Mouse (Mus musculus) adrenal gland, adult (tissue): ENCODE measurements around the gene Nudt4.

Experiments used
- DNase-seq, 2 experiments: peaks; one replicate each; pipeline ENCODE4 v3.0.0; 2022 to 2023; ENCODE audit warnings: low spot score in 1 of 2; ENCODE audit not compliant: inconsistent age in 2 of 2

The Nudt4 gene

DNA sequence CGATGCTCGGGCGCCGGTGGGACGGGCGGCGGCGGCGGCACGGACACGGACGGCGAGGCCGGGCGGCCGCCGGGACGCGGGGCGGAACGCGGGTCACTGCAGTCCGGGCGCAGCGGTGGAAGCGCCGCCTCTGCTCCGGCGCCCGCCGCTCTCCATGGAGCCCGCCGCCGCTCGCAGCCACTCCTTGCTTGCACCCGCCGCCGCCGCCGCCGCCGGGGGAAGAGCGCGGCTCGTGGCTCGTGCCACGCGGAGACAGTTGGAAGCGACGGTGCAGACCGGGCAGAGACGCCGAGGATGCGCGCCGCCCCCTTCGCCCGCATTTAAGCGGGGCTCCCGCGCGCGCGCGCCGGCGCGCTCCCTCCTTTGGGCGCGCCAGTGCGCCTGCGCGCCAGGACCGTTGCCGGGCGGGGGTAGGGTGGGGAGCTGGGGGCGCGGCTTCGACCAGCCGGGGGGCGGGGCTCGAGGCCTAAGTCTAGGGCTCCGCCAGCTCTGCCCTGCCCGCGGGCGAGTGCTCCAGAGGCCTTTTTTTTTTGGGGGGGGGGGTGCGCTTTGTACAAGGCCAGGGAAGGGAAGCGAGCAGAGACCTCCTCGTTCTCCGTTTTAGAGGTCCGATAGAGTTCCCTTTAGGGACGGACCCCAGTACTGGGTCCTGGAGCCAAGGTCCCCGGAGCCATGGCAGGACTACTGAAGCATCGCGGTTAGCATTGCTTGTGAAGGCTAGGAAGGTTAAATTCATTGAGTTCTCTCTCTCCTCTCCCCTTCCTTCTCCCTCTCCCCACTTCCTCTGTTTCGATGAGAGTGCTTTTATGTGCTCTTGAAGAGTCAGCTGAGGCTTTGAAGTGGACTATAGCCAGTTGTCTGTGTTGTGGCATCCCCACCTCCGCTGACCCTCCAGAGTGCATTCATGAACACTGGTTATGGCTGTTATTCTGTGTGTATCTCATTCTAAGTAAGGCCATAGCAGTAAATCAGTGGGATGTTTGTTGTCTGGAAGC lies at the start of gene Nudt4:
Nudt4 (minus strand) TSS at position 296 of the 995 bp plus-strand sequence.
- DNase-seq, result peak; percentile 89 to 94

- DNase-seq, result peak in 1 of 2 experiments; percentile 57
These were observed 47.4 kb upstream of the Nudt4 start for GRCm38 (mm10) chr10:95611331-95611721.

- no peak for DNase-seq
These were observed 46.9 kb upstream of the Nudt4 start for GRCm38 (mm10) chr10:95610666-95611330.

DNA sequence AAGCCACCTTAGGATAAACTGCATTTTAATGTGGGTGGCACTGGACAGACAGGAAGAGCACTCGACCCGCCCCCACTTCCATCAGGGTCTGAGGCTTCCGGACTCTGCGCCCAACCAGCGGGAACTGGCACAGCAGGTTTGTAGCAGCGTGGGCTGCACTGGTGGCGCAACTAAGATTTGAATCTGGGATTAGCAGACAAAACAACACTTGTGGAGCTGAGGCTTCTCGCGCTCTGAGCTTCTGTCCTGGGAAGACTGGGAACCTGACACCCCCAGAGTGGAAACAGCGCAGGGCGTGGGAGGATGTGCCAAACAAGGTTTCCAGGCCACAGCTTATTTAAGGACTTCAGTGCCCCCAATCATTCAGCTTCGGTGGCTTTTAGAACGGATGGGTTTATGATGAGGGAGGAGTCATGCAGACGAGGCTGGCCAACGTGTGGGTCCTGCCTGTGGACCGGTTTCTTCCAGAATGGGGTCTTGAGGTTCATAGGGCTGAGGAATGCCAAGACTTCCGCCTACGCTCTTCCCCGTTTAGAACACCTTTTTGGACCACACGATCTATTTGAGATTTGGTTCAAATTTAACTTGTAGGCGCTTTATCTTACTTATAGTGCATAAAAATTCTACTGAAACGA lies 41.1 kb upstream of the Nudt4 start:
- no peak for DNase-seq

- DNase-seq, result no peak
These were observed 36.6 kb upstream of the Nudt4 start for GRCm38 (mm10) chr10:95600527-95600926.

DNA sequence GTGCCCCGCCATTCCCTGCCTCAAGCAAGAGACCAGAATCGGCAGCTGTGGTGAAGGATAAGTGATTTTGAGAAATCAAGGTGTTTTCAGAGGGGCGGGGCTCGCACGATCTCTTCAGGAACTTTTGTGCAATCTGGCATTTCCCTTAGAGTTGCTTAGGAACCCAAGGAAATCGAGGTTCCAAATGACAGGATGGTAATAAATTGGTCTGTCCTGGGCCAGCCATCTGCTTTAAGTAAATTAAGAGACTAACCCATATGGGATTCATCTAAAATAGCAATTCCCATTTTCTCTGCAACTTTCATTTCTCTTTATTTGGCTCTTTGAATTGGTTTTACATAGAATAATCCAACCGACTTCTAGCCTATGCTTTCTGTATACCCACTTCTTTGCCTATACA lies 35.8 kb upstream of the Nudt4 start:
- DNase-seq, result no peak

DNA sequence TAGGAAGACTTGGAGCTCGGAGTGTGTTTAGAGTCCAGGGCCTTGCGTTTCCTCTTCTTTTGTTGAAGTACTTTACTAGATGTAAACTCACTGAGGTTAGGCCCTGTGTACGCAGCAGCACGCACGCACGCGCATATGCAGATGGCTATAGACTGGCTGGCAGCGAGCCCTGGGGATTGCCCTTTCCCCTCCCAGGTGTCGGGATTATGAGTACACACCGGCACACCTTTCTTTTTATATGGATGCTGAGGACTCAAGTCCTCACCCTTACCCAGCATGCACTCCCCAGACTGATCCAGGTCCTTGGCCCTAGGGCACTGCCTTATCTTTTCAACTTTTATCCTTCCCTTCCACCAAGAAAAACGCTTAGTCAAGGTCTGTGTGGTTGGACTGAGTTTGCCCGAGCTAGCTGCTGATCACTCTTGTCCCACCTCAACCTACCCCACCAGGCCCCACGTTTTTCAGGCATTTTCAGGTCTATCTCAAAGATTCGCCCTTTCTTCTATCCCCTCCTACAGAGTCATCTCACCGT lies 34.2 kb upstream of the Nudt4 start:
- DNase-seq, result no peak

- no peak for DNase-seq
These were observed 32.1 kb upstream of the Nudt4 start for GRCm38 (mm10) chr10:95595852-95596639.

GRCm38 (mm10) chr10:95594414-95594813 lies 30.5 kb upstream of the Nudt4 start:
- no peak for DNase-seq

DNA sequence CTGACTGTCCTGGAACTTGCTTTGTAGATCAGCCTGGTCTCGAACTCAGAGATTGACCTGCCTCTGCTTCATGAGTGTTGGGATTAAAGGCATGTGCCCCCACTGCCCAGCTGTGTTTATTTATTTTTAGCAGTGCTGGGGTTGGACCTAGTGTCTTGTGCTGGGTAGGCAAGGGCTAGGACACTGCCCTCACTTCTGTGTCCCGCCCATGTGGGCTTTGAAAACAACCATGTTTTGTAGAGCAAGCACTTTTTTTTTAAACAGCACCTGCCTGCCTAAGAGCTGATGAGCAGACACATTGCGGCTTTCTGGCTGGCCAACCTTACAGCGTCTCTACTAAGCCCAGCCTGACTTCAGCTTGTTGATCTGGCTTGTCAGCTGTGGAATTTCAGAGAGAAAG lies 27.3 kb upstream of the Nudt4 start:
- no peak for DNase-seq

DNA sequence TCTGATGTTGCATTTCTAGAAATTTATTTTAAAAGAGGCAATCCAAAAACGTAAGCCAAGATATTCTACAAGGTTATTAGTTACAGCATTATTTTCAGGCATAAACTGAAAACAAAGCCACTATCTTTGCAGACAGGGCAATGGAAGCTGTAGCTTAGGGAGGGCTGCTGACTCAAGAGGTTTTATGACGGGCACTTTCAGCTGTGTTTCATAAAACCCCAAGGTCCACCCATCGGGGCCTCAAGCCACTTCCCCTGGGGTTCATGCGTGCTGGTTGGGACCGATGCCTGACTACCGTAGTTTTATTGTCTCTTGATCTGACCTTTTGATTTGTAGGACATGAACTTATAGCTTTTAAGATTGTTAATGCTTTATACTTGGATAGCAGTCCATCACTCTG lies 26.2 kb upstream of the Nudt4 start:
- DNase-seq, result no peak

DNA sequence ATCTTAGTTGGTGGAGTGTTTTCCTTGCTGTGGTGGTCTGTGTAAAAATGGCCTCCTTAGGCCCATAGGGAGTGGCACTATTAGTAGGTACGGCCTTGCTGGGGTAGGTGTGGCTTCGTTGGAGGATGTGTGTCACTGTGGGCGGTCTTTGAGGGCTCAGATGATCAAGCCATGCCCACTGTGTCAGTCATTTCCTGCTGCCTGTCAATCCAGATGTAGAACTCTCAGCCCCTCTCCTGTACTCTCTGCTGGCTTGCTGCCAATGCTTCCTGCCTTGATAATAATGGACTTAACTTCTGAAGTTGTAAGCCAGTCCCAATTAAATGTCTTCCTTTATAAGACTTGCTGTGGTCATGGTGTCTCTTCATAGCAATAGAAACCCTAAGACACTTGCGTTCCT lies 25.2 kb upstream of the Nudt4 start:
- DNase-seq, result no peak

DNA sequence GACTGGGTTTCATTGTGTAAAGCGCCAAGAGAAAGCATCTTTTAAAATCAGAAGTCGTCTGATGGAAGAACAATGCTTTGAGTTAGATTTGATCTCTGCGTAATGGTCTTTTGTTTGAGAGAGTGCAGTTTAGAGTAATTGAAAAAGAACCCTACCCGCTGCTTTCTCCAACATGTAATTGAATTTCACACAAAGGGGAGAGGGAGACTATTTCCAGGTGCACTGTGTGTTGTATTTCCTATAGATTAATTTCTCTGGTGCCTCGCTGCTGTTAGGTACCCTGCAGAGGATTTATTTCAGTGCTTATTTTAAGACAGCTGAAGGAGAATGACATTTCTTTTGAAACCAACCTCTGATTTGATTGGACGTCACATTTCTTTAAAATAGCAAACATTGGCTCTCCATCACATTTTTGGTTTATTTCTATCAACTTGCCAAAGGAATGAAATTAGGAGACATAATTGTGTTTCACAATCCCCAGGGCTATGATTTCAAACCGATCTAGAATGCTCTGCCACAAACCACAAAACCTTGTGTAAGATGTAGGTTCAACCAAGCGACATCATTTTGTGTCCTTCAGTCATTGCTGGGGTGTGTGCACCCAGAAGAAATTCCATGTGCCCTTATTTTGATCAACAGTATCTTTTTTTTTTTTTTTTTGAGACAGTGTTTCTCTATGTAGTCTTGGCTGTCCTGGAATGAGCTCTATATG lies 23.7 kb upstream of the Nudt4 start:
- DNase-seq, result no peak

DNA sequence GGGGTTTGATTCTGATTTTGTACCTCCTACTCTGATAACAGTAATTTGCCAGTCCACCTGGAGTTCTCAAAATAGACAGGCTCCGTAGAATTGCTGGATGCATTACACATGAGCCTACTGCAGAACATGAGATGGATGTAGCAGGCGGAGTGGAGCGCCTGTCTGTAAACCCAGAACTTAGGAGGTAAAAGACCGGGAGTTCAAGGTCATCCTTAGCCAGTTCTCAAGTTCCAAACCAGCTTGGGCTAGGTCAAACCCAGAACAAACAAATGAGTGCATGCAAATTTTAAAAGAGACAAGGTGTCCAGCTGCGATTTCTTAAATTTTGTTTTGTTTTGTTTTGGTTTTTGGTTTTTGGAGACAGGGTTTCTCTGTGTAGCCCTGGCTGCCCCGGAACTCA lies 21.6 kb upstream of the Nudt4 start:
- DNase-seq, result no peak

DNA sequence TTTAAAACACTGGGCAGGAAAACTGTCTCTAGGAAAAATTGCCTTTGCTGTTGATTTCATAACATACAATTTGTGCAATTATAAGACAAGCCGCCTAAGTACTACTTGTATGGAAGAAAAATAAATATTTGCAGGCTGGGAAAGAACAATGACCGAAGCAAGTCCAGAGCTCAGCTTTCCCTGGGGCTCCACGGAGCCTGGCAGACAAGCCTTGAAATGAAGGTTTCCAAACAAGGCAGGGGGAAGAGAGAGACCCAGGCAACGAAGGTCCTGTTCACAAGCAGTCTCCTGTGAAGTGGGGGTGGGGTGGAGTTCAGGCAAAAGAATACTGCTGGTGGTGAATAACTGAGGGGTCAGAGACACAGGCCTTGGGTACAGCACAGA lies 13.6 kb upstream of the Nudt4 start:
- peak in 1 of 2 experiments; percentile 61 for DNase-seq

DNA sequence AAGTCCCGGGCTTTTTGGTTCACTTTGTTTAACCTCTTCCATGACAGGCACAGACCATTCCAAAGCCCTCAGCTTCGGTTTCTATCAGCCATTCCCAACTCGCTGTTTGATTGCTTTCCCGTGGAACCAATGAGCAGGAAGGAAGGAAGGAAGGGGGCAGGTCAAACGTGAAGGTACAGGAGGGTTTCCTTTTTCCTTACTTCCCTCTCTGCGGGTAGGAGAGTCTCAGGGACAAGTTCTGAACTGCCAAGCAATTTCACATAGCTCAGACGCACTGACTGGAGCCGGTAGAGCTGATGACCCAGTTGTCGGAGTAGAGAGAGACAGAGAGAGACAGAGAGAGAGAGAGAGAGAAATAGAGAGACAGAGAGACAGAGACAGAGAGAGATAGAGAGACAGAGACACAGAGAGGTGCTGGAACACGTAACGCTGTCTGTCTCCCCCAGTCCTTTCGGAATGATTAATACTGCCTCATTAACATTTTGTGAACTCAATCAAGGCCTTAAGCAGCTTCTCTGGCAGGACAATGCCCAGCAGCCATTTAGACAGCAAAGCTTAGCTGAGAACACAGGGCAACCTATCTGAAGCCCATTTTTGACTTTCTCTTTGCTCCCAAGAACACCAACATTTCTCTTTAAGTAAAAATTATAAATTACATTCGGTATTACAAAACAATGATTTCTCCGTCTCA lies 13.1 kb upstream of the Nudt4 start:
- DNase-seq, result peak in 1 of 2 experiments; percentile 59

- DNase-seq, result no peak
These were observed 12.0 kb upstream of the Nudt4 start for GRCm38 (mm10) chr10:95575839-95576380.

- DNase-seq, result no peak
These were observed 11.0 kb upstream of the Nudt4 start for GRCm38 (mm10) chr10:95574994-95575393.

DNA sequence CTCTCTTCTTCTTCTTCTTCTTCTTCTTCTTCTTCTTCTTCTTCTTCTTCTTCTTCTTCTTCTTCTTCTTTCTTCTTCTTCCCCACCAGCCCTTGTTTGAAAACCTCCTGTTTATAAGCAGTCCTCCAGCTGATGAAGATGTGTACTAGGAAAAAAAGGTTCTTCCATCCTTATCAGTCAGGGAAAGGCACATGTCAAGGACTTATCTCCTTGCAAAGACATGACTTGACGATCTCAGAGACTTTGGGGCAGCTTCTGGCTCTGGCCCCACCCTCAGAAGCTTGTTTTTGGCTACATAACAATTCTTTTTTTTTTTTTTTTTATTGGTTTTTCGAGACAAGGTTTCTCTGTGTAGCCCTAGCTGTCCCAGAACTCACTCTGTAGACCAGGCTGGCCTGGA lies 5.5 kb upstream of the Nudt4 start:
- no peak for DNase-seq
